Mouse (Mus musculus): ENCODE results near the gene Atf7ip. TPM values are rescaled to one million over a fixed set of nuclear protein-coding genes. Genes with fewer than 3 reads are reported as not detected.

The Atf7ip gene
- polyA plus RNA-seq, 1 experiment from 2014 or later, result 36.0 TPM

DNA sequence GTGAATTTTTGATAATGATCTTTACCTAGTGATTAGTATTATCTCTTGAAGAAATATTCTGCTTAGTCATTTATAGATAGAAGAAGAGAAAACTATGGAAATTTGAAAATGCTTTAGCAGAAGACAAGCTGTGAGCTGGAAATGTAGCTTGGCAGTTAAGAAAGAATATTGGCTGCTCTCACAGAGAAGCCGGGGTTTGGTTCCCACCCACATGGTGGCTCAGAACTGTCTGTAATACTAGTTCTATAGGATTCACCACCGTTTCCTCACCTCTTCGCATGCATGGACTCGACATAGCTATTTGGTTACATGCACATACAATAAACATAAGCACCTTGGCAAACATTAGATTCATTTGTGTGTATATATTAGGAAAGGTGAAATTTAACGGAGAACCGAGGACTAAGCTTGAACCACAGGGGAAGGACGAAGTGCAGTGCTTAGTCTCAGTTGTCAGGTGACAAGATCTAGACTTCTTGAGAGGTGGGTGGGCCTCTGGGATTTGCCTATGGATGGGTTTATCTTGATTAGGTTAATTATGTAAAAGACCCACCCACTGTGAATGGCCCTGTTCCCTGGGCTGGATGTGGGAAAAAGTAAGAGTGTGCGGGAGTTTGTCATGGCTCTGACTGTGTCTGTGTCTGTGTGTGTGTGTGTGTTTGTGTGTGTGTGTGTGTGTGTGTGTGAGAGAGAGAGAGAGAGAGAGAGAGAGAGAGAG is 52.5 kb downstream of the Atf7ip start:
- Histone ChIP-seq H3K27ac (replicated peaks) (no peak overlapping the region), H3K9ac (replicated peaks) (no peak overlapping the region), H3K4me3 (replicated peaks) (no peak overlapping the region), H3K4me2 (no peak overlapping the region), H3K27me3 (replicated peaks) (no peaks in the 10 kb centered on the region), H3K36me3 (peaks cover 31% of the 10 kb centered on the region), H3K4me1 (peaks cover 17% of the 10 kb centered on the region), H3K9me3 (replicated peaks) (no peaks in the 10 kb centered on the region)
- no peak for ATAC-seq (ENCODE audit: low FRiP score)
- 84% methylated on average over 8 of the region's 8 CpGs for WGBS

GRCm38 (mm10) chr6:136566002-136566401 is 60.0 kb downstream of the Atf7ip start:
- Histone ChIP-seq H3K9ac (replicated peaks) (no peak overlapping the region), H3K36me3 (peaks cover 71% of the 10 kb centered on the region), H3K4me3 (replicated peaks) (no peak overlapping the region), H3K4me1 (no peaks in the 10 kb centered on the region), H3K4me2 (no peak overlapping the region), H3K27me3 (replicated peaks) (no peaks in the 10 kb centered on the region), H3K27ac (replicated peaks) (no peak overlapping the region), H3K9me3 (replicated peaks) (peaks cover 6% of the 10 kb centered on the region)
- ATAC-seq (ENCODE audit: low FRiP score), result no peak
- WGBS, result 93% methylated on average over 5 of the region's 5 CpGs

DNA sequence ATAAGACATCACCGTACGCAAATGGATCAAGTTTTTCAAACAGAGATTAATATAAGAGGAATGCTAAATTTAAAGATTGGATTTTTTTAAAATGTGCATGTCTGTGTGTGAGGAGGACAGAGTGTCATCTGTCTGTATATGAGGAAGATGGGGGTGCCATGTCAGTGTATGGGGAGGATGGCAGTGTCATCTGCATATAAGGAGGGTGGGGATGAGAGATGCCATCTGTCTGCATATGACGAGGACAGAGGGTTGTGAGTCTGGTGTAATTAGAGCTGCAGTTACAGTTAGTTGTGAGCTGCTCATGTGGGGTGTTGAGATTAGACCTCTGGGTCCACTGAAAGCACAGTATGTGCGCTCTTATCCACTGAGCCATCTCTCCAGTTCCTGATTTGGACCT is 84.8 kb downstream of the Atf7ip start:
- no peaks in the 10 kb centered on the region for H3K9me3 ChIP-seq (replicated peaks)
- H3K4me2 ChIP-seq, result no peak overlapping the region
- H3K9ac ChIP-seq (replicated peaks), result no peak overlapping the region
- no peak overlapping the region for H3K27ac ChIP-seq (replicated peaks)
- peaks cover 47% of the 10 kb centered on the region for H3K36me3 ChIP-seq
- no peak overlapping the region for H3K4me3 ChIP-seq (replicated peaks)
- ATAC-seq (ENCODE audit: low FRiP score), result no peak
- no peaks in the 10 kb centered on the region for H3K27me3 ChIP-seq (replicated peaks)
- H3K4me1 ChIP-seq, result 0 out of 2 replicates have a peak, but pooled peaks cover 4% of the 10 kb centered on the region
- 66% methylated on average over 4 of the region's 4 CpGs for WGBS

GRCm38 (mm10) chr6:136594541-136594940 is 88.6 kb downstream of the Atf7ip start:
- Histone ChIP-seq H3K4me1 (0 out of 2 replicates have a peak, but pooled peaks cover 4% of the 10 kb centered on the region), H3K4me2 (no peak overlapping the region), H3K27ac (replicated peaks) (no peak overlapping the region), H3K9ac (replicated peaks) (no peak overlapping the region), H3K27me3 (replicated peaks) (no peaks in the 10 kb centered on the region), H3K4me3 (replicated peaks) (no peak overlapping the region), H3K36me3 (peaks cover 44% of the 10 kb centered on the region), H3K9me3 (replicated peaks) (no peaks in the 10 kb centered on the region)
- 67% methylated on average over 4 of the region's 4 CpGs for WGBS
- ATAC-seq (ENCODE audit: low FRiP score), result no peak

- no peak overlapping the region for H3K27ac ChIP-seq (replicated peaks)
- H3K27me3 ChIP-seq (replicated peaks), result no peaks in the 10 kb centered on the region
- no peak overlapping the region for H3K4me2 ChIP-seq
- no peaks in the 10 kb centered on the region for H3K9me3 ChIP-seq (replicated peaks)
- WGBS, result 79% methylated on average over 7 of the region's 7 CpGs
- no peak overlapping the region for H3K4me3 ChIP-seq (replicated peaks)
- H3K9ac ChIP-seq (replicated peaks), result no peak overlapping the region
- peaks cover 82% of the 10 kb centered on the region for H3K36me3 ChIP-seq
- no peak for ATAC-seq (ENCODE audit: low FRiP score)
- H3K4me1 ChIP-seq, result no peaks in the 10 kb centered on the region
Measured at GRCm38 (mm10) chr6:136602601-136603000, 96.6 kb downstream of the Atf7ip start.

DNA sequence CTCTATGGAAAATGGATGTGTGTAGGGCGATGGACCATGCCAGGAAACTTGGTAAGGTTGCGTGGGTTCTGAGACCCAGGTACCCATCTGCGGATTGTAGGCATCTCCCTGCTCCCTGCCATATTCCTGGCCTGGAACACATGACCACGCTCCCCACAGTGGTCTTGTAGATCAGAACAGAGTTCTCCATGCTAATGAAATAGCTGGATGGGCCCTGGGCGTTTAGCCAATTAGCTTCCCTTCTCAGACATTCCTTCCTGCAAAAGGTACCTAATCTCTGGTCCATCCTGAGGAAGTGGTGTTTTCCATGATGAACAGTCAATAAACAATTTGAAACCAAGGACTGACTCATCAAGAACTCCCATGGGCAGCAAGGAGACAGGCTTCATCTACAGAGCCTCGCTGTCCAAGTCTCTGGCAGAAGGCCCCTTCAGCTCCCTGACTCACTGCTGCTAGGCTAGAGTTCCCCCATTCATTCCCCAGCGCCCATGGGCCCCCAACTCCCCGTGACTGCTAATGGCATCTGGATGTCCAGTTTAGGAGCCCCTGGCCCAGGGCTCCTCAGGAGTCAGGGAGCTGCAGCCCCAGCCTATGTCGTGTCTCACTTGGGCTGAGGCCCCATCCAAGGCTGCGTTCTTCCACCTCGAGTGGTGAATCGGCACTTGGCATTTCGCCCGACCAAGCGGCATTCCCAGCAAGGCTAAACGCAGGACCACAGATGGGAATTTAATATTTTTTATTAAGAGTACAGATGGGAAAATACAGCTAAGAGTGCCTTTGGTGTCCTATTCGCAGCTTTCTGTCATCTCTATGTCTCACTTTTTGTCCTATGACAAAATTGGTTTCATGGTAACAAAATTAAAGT is 105.6 kb downstream of the Atf7ip start:
- H3K4me1 ChIP-seq, result no peaks in the 10 kb centered on the region
- peaks cover 47% of the 10 kb centered on the region for H3K36me3 ChIP-seq
- H3K27ac ChIP-seq (replicated peaks), result no peak overlapping the region
- 0 out of 2 replicates have a peak, but pooled peaks have one; percentile 31 for ATAC-seq (ENCODE audit: low FRiP score)
- no peak overlapping the region for H3K4me3 ChIP-seq (replicated peaks)
- no peaks in the 10 kb centered on the region for H3K27me3 ChIP-seq (replicated peaks)
- H3K4me2 ChIP-seq, result no peak overlapping the region
- no peaks in the 10 kb centered on the region for H3K9me3 ChIP-seq (replicated peaks)
- 94% methylated on average over 17 of the region's 17 CpGs for WGBS
- H3K9ac ChIP-seq (replicated peaks), result no peak overlapping the region

DNA sequence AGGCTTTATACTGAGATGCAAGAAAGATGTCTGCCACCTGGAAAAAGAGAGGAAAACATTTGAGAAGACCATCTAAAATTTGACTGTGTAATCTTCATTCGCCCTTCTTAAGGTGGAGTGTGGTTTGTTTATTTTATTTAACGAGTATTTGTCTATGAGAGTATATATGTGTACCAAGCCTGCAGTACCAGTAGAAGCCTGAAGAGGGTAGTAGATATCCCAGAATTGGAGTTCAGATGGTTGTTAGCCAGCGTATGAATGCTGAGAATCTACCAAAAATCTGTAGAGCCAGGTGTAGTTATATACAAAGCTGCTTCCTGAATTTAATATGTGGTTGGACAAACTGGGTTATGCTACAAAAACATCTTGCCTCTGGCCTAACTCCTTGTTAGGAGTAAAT is 106.3 kb downstream of the Atf7ip start:
- no peak for ATAC-seq (ENCODE audit: low FRiP score)
- H3K4me3 ChIP-seq (replicated peaks), result no peak overlapping the region
- no peak overlapping the region for H3K9ac ChIP-seq (replicated peaks)
- H3K27me3 ChIP-seq (replicated peaks), result no peaks in the 10 kb centered on the region
- H3K36me3 ChIP-seq, result peaks cover 41% of the 10 kb centered on the region
- no peaks in the 10 kb centered on the region for H3K4me1 ChIP-seq
- WGBS, result 97% methylated on average over 3 of the region's 3 CpGs
- H3K4me2 ChIP-seq, result no peak overlapping the region
- no peaks in the 10 kb centered on the region for H3K9me3 ChIP-seq (replicated peaks)
- H3K27ac ChIP-seq (replicated peaks), result no peak overlapping the region

GRCm38 (mm10) chr6:136614156-136614555 is 108.2 kb downstream of the Atf7ip start:
- no peak for ATAC-seq (ENCODE audit: low FRiP score)
- Histone ChIP-seq H3K27me3 (replicated peaks) (no peaks in the 10 kb centered on the region), H3K4me2 (no peak overlapping the region), H3K27ac (replicated peaks) (no peak overlapping the region), H3K9ac (replicated peaks) (no peak overlapping the region), H3K4me1 (no peaks in the 10 kb centered on the region), H3K4me3 (replicated peaks) (no peak overlapping the region), H3K36me3 (peaks cover 26% of the 10 kb centered on the region), H3K9me3 (replicated peaks) (no peaks in the 10 kb centered on the region)
- 87% methylated on average over 3 of the region's 3 CpGs for WGBS

- H3K4me2 ChIP-seq, result peak overlapping the region; percentile 17; the same call in 1 of the 2 replicates
- no peaks in the 10 kb centered on the region for H3K9me3 ChIP-seq (replicated peaks)
- H3K27me3 ChIP-seq (replicated peaks), result no peaks in the 10 kb centered on the region
- ATAC-seq (ENCODE audit: low FRiP score), result peak; percentile 59
- no peaks in the 10 kb centered on the region for H3K36me3 ChIP-seq
- WGBS, result 52% methylated on average over 17 of the region's 17 CpGs
- H3K4me1 ChIP-seq, result no peaks in the 10 kb centered on the region
- H3K9ac ChIP-seq (replicated peaks), result no peak overlapping the region
- H3K4me3 ChIP-seq (replicated peaks), result no peak overlapping the region
- no peak overlapping the region for H3K27ac ChIP-seq (replicated peaks)
Measured at GRCm38 (mm10) chr6:136620361-136621139, 114.6 kb downstream of the Atf7ip start.

GRCm38 (mm10) chr6:136625421-136625820 is 119.5 kb downstream of the Atf7ip start:
- H3K4me3 ChIP-seq (replicated peaks), result no peak overlapping the region
- no peak overlapping the region for H3K9ac ChIP-seq (replicated peaks)
- 90% methylated on average over 12 of the region's 12 CpGs for WGBS
- H3K27ac ChIP-seq (replicated peaks), result no peak overlapping the region
- no peak overlapping the region for H3K4me2 ChIP-seq
- H3K36me3 ChIP-seq, result no peaks in the 10 kb centered on the region
- no peak for ATAC-seq (ENCODE audit: low FRiP score)
- no peaks in the 10 kb centered on the region for H3K9me3 ChIP-seq (replicated peaks)
- no peaks in the 10 kb centered on the region for H3K27me3 ChIP-seq (replicated peaks)
- no peaks in the 10 kb centered on the region for H3K4me1 ChIP-seq

GRCm38 (mm10) chr6:136629639-136630038 is 123.7 kb downstream of the Atf7ip start:
- Histone ChIP-seq H3K27me3 (replicated peaks) (no peaks in the 10 kb centered on the region), H3K36me3 (no peaks in the 10 kb centered on the region), H3K9me3 (replicated peaks) (no peaks in the 10 kb centered on the region), H3K9ac (replicated peaks) (no peak overlapping the region), H3K4me1 (no peaks in the 10 kb centered on the region), H3K4me2 (no peak overlapping the region), H3K27ac (replicated peaks) (no peak overlapping the region), H3K4me3 (replicated peaks) (no peak overlapping the region)
- WGBS, result 91% methylated on average over 5 of the region's 5 CpGs
- ATAC-seq (ENCODE audit: low FRiP score), result no peak
